Mouse (Mus musculus) regulatory T cell (primary cell): Measurements from ENCODE around the gene Tsc22d1.

Experiments
- in situ Hi-C: fragments of 300-600 bp; cut with MboI, MseI; formaldehyde crosslinking; loops from one replicate; pipeline ENCODE4 v1.15.1; 2025; ENCODE audit warnings: high pct_unique_total_duplicates

The Tsc22d1 gene

DNA sequence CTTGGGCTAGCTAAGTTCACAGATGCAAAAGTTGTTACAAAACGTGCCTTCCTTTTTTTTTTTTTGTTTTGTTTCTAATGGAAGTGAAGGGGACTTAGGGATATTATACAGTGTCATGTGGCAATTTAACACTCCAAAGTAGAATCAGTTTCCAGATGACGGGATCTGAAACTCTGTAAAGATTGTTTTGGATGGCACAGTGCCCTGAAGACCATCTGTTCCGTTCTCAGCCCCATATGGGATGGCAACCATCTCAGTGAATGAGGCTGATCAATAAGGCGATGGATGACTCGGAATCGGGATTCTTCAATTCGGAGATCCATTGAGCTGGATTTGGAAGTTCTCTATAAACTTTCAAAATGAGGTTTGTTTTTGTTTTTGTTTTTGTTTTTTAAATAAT lies 17.6 kb downstream of the Tsc22d1 start:
- in situ Hi-C loops, result no loop called here

DNA sequence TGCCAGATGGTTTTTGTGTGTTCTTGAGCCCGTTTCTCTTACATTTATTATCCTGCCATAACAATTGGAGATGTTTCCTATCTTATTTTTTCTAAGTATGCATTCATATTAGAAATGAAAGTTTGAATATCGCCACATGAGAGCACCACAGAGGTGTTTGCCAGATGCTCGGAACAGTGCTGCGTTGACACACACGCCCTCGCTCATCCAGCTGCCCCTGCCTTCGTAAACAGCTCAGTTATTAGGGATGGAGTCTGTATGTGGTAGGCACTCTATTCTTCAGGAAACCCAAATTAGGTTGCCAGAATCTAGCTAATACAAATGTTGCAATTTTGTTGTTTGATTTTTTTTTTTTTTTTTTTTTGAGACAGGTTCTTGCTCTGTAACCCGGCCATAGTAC lies 18.1 kb downstream of the Tsc22d1 start:
- in situ Hi-C loops, result no loop called here

DNA sequence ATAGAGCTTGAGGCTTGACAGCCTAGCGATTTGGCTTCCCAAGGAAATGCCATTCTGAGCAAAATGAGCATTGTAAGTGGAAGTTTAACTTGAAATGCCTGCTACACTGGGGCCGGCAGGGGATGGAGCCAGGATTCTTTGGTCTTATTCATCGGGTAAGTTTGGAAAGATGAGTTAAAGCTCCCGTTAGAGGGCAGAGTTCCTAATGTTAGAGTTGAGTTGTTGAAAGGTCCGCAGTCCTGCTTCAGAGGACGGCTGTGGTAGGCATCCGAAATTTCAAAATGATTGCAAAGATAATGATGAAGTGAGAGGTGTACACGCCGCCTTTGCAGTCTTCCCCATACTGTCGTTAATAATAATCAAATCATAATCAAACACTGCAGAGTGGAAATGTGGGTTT lies 27.4 kb downstream of the Tsc22d1 start:
- in situ Hi-C loops, result no loop called here

DNA sequence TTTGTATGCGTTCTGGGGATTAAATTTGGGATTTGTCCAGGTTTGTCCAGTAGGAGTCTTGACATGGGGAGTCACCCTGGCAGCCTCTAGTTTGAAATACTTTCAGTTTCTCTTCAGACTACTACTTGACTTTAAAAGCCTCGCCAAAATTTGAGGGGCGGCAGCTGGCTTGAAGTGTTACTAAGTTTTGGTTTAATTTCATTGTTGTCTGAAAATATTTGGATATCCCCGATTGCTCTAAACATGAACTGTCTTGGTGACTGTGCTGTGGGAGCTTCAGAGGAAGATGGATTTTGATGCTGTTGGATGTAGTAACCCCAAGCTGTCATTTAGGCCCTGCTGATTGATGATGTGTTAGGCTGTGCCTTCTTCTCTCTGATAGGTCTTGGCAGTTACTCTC lies 34.2 kb downstream of the Tsc22d1 start:
- in situ Hi-C loops, result no loop called here

DNA sequence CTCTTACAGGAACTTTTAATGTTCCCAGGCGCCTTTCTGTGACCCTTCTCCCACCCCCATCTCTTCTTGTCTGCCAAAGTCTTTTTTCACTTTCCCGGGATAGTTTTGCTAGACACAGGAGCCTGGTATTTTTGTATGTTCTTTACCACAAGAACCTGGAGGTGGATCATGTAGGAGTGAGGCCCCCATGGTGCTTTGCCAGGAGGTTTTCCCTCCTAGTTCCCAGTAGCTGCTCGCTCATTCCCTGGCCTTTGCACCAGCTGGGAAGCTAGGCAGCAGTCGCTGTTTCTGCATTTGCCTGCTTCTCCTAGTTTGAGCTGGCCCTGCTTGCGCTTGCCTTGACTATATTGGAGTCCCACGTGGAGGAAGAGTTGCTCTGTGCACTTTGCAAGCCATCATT lies 36.2 kb downstream of the Tsc22d1 start:
- in situ Hi-C loops, result no loop called here

DNA sequence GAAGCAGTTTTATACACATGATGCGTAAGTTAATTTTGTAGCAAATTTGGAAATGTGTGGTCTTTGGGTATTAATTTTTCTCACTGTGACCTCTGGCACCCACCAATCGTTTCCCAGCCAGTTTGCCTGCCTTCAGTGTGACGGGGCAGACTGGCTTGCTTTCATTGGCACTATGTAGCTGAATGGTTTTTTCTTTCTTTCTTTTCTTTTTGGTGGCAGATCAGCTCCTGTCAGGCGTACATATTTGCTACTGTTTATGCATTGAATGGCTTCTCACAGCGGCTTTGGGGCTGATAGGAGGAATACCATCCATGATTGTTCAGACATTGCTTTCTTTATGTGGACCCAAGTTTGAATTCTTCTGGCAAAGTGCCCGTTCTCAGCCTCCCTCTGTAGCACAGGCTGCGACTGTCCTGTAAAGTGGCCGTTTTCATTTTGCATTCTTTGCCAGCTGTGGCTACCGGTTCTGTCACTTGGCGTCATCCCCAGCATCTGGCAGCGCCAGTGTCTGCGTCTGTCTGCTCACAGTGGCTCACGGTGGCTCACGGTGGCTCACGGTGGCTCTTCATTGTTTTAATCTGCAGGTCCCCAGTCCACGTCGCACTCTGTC lies 38.1 kb downstream of the Tsc22d1 start:
- in situ Hi-C loops, result no loop called here

DNA sequence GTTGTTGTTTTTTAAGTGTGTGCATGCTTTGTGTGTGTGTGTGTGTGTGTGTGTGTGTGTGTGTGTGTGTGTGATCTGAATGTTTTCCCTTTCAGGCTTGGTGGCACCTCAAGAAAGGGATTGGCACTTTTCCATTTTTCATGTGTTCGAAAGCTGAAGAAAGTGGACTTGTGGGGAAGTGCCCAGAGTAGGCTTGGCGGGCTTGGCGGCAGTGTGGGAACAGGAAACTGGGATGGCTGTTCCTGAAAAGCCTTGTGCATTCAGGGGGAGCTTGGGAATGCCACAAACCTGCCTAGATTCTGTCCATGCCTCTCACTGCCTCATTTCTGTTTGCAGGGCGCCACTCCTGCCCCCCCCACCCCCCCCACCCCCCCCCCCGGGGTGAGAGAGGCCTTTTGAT lies 39.9 kb downstream of the Tsc22d1 start:
- in situ Hi-C loops, result no loop called here

DNA sequence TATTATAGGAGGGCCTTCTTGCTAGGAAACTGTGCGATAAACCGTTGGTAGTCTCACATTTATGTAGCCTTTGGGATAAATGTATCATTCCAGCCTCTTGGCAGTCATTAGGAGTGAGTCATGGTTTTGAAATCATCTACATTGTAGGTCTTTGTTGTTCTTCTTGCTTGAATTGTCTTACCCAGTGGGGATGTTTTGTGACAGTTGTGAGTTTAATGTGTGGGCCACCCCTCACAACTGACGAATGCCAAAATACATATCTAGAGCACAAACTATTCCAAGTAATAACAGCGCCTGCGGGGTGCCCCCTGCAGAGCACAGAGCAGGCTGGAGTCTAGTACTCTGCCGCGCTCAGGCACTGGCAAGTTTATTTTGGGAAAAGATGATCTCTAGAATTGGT lies 40.4 kb downstream of the Tsc22d1 start:
- in situ Hi-C loops, result no loop called here

DNA sequence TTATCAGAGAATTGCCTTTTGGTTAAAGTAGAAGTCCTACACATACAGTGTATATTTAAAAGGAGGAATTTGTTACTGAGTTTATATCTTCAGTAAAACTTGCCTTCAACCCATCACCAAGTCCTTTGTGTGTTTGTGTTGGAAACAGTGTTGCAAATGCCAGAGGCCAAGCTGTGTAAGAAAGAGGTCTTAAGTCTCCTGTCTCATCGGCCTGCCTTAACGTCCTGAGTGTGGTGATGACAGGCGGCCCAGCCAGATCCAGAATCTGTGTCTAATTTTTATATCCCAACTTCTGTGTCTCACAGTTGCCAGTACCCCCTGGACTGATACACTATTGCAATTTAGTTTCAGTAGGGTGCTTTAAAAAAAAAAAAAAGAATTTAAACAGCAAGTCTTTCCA lies 42.9 kb downstream of the Tsc22d1 start:
- in situ Hi-C loops, result no loop called here

DNA sequence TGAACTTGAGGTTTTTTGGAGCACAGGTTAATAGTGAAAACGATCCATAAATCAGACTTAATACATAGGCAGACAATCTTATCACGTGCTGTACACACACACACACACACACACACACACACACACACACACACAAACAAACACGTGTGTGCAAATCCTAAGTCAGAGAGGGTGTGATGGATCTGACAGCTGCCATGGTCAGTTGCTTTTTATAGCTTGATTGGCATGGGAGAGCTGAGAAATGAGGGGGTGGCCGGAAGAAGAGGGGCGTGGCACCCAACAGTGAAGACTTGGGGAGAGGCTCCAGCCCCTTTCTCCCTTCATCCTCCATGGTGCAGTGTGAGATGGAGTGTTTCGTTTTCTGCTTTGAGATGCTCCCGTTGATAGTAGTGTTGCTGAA lies 45.4 kb downstream of the Tsc22d1 start:
- in situ Hi-C loops, result no loop called here

DNA sequence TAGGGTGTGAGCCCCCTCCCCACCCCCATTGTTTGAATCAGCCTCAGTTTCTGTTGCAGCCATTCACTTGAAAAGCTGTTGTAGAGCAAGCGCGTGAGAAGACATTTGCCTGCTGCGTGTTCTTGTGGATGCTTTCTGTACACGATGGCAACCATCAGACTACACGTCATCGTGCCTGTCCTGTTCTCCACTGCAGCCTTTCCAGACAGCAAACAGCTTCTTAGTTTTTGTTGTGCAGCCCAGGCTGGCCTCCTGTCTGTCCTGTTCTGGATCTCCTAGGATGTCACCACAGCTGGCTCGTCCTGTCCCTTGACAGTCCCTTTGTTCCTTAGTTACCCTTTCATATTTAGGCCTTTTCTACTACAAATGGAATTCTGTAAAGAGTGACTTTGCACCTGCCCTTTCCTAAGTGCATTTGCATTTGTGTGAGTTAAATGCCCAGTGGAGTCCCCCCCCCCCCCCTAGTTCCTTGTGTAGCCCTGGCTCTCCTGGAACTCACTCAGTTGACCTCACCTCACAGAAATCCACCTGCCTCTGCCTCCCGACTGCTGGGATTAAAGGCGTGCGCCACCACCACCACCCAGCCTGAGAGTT lies 46.5 kb downstream of the Tsc22d1 start:
- in situ Hi-C loops, result no loop called here

DNA sequence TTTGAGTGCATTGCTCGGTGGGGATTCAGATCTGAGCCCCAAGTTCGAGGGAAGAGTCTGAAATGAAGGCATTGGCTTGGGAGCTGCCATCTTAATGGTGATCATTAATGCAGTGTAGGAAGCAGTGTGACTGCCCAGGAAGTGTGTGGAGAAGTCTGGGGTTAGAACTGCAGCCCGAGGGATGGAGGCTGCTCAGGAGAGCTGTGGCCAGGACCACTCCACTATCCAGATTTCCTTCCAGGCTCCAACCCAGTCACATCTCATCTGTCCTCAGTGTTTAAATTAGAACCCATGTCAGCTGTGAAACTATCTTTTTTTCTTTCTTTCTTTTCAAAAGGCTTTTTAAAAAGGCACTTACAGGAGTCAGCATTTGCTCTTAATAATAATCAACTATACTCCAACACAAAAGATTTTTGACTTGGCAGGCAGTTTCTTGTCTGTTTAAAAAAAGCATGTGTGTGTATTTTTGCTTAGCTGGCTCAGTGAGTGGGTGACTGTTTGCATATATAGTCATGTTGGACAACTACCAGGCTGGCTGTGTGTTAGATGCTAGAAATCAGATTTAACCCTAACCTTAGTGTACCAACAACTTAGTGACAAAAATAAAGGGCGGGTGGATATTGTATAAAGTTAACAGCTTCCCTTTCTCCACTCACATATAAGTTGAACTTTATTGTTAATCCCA lies 48.8 kb downstream of the Tsc22d1 start:
- in situ Hi-C loops, result no loop called here

DNA sequence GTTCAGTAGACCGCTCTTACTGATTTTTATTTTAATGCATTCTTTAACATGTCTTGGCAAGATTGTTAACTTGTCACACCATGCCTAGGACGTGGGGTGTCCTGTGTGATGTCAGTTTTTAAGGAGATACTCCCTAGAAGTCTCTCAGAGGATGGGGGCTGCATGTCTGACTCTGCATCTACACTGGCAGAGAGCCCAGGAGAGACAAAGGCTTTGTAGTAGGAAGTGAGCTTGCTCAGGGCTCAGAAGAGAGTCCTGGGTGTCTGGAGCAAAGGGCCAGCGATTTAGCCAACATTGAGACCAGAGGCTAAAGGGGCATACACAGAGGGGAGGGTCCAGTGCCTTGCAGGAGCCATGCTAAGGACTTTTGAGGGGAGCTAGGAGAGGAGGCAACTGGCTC lies 50.2 kb downstream of the Tsc22d1 start:
- in situ Hi-C loops, result no loop called here

DNA sequence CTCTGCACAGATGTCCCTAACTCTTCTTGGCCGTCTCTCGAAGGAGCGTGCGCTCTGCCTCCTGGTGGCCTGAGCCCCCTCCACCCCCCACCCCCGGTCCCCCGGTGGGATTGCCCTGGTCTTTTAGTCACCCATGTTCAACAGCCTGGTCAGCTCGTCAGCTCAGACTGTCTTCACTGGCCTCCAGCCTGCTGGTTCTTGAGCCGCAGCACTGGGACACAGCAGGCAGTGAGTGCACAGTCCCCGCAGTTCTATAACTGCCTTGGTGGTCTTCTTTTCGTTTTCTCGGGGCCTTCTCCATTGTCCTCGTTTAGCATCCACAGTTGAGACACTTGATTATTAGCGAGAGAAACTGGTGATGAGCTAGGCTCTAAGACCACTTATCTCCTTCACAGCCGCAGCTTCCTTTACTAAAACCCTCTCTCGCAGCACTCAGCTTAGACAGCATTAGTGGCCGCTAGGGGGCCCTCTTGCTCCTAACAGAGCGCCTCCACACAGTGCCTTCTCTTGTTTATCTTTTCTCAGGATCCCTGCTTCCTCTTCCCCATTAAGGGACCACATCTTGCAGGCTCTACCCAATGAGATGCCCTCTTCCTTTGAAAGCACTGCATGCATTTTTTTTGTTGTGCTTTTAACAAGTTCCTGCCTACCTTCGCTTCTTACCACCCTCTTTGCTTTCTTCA lies 52.0 kb downstream of the Tsc22d1 start:
- in situ Hi-C loops, result no loop called here

DNA sequence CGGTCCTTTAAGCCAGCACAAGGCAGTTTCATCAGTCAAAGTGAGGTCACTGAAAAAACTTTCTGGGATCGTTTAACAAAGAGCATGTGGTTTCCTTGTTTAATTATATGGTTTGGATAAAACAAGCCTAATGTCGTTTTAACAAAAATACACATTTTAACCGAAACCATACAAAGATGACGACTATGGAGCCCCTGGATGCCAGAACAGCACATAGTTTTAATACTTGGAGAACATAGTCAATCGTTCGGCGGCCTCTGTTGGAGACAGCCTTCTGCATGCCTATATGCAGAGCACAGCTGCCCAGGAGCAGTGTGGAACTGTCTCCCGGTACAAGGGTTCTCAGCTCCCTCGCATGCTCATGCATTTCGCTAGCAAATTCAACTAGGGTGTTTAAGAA lies 53.2 kb downstream of the Tsc22d1 start:
- in situ Hi-C loops, result no loop called here

DNA sequence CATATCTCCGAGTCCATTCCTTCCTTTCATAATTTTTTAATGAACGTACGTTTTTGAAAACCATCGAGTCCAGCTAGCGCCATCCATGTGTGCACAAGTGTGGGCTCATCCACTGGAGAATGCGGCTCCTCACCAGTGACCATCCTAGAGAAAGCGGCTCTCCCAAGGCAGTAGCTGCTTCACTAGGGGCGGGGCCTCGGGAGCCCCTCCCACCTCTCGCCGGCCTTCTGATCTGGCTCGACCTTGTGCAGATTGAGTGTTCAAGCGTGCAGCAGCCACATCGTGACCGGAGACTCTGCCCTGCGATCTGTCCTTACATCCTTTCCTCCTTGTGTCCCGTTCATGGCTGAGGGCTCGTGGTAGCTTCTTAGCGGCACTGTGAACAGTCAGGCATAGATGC lies 56.5 kb downstream of the Tsc22d1 start:
- in situ Hi-C loops, result loop anchor here (5.0 kb wide), 1 partner anchor 319 kb away; no protein-coding TSS in a partner anchor

DNA sequence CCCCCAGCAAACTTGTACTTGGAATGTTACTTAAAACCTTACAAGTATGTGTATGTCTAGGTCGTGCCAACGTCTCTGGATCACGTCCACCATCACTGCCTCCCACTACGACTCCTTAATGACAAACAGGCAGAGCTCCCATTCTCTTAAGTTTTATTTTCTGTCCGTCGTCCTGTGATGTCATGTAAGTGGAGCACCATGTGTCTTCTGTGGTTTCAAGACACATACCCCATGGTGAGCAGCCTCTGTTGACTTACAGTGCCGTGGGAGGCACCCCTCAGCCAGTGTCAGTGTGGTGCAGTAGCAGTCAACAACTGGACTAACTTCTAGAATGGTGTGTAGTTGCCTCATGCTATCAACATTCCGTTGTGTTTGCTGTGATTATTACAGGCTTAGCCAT lies 57.7 kb downstream of the Tsc22d1 start:
- in situ Hi-C loops, result loop anchor here (5.0 kb wide), 1 partner anchor 320 kb away; no protein-coding TSS in a partner anchor

DNA sequence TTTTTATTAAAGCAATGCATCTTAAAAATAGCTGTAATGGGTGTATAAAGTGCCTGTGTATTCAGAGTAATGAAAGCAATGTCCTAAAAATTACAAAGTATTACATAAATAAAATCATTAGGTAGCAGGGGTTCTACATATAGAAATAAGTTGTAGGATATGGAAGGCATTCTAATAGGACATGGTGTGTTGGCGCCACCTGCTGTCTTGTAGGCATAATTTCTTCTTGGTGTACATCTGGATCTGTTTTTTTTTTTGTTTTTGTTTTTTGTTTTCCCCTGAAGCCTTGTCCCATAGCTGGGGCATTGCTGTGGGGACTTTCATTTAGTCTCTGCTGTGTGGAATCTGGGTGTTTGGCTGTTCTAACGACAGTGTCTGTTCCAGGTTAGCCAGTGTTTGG lies 58.6 kb downstream of the Tsc22d1 start:
- in situ Hi-C loops, result loop anchor here (5.0 kb wide), 1 partner anchor 321 kb away; no protein-coding TSS in a partner anchor

DNA sequence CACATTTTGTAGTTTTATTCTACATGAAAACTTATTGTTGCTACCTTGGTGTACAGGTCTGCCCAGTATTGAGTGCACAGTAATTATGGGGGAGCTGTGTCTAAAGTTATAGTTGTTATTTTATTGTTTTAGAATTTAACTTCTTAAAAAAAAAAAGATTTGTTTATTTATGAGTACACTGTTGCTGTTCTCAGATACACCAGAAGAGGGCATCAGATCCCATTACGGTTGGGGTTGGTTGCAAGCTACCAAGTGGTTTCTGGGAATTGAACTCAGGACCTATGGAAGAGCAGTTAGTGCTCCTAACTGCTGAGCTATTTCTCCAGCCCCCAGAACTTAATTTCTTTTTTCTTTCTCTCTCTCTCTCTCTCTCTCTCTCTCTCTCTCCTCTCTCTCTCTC lies 59.4 kb downstream of the Tsc22d1 start:
- in situ Hi-C loops, result loop anchor here (5.0 kb wide), 1 partner anchor 322 kb away; no protein-coding TSS in a partner anchor

DNA sequence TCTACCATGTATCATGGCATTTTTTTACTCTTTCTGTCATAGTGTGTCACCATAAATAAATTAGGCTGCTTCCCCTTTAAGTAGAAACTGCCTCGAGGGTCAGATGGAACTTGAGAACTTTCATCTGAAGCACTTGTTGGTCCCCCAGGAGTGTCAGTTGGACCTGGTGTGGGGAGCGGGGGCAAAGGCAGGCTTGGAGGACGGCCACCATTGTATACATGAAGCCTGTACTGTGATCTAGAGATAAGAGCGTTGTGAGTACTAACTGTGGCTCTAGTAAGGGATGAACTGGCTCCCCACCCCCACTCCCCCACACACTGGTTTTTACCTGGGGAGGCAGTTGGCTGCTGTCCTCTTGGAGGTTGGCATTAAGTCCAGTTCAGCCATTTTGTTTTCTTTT lies 62.0 kb downstream of the Tsc22d1 start:
- in situ Hi-C loops, result no loop called here

DNA sequence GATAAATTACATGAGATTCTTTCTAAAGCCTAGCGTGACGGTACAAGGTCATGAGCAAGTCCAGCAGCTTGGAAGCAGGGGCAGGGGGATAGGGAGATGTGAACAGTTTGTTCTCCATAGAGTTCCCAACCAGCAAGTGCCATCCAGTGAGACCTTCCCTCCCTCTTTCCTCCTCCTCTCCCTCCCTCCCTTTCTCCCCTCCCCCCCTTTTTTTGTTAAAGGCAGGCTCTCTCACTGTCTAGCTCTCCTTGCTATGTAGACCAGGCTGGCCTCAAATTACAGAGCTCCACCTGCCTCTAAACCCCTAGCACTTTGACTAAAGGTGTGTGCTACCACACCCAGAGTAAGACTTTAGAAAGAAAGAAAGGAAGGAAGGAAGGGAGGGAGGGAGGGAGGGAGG lies 63.3 kb downstream of the Tsc22d1 start:
- in situ Hi-C loops, result no loop called here

DNA sequence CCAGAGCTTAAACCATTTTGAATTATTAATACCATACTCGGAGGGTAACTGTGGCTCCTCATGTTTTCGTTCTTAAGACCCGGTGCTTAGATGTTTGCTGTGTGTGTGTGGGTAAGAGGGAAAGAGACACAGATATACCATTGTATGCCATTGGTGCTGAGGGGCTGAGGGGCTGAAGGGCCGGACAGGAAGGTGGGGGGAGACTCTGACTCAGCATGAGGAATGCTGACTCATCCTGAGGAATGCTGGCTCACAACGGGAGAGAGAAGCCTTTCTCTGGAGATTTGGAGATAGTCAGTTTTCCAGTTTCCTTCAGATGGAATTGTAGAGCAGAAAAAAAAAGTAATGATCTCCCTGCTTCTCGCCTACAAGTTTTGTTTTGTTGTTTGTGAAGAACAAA lies 63.9 kb downstream of the Tsc22d1 start:
- in situ Hi-C loops, result no loop called here

DNA sequence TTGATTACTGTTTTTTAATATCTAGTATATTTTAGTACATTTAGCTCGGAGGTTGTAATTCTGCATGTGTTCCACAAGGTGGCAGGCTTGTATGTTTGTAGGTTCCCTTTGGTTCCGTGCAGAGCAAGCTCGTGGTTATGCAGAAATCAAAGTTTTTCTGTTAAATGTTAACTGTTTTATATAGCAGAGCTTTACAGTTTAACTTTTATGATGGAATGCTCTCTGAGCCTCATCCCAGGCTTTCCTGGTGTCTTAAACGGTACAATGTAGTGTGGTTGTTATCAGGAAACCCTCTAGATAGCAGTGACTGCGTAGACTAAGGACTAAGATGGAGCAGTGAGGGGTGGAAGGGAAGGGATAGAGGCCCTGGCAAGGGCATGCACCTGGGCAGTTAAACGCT lies 65.1 kb downstream of the Tsc22d1 start:
- in situ Hi-C loops, result loop anchor here (5.0 kb wide), 1 partner anchor 527 kb away; no protein-coding TSS in a partner anchor
